In genomic region chr15:102279092-102279782, GRCm38 (mm10) we compare ENCODE assay signal across 8 mouse cellular contexts. TPM values are rescaled to one million over a fixed set of nuclear protein-coding genes. Genes with fewer than 3 reads are reported as not detected.
DNase-seq lines count a peak whose midpoint lies in the region; ATAC-seq lines count a peak whose summit lies in the region.

Mfsd5 (plus strand) TSS chr15:102279454.

- peak within 1 kb of the TSS; percentile 84 for H3K9ac ChIP-seq in embryonic facial prominence, embryonic 11.5 days (replicated peaks; ENCODE audit: low read length)
- H3K9ac ChIP-seq in midbrain, embryonic 12.5 days (replicated peaks), result peak within 1 kb of the TSS; percentile 74

- no peaks in the 10 kb centered on the region for H3K9me3 ChIP-seq in embryonic facial prominence, embryonic 11.5 days (replicated peaks; ENCODE audit: control insufficient read depth, low read length)
- no peaks in the 10 kb centered on the region for H3K9me3 ChIP-seq in limb, embryonic 10.5 days (replicated peaks)
- no peaks in the 10 kb centered on the region for H3K9me3 ChIP-seq in midbrain, embryonic 12.5 days

- WGBS in embryonic facial prominence, embryonic 11.5 days, result under 1% methylated on average over 65 of the region's 65 CpGs
- under 1% methylated on average over 65 of the region's 65 CpGs for WGBS in limb, embryonic 10.5 days
- WGBS in midbrain, embryonic 12.5 days, result under 1% methylated on average over 64 of the region's 65 CpGs

- no peaks in the 10 kb centered on the region for H3K27me3 ChIP-seq in embryonic facial prominence, embryonic 11.5 days (ENCODE audit: control insufficient read depth, insufficient read depth, low read length)
- H3K27me3 ChIP-seq in limb, embryonic 10.5 days (ENCODE audit: low read depth, poor library complexity, severe bottlenecking), result no peaks in the 10 kb centered on the region
- no peaks in the 10 kb centered on the region for H3K27me3 ChIP-seq in midbrain, embryonic 12.5 days

- peaks cover 6% of the 10 kb centered on the region for H3K4me1 ChIP-seq in embryonic facial prominence, embryonic 11.5 days (ENCODE audit: control insufficient read depth, insufficient read depth, low read length)
- peaks cover 26% of the 10 kb centered on the region for H3K4me1 ChIP-seq in limb, embryonic 10.5 days
- H3K4me1 ChIP-seq in midbrain, embryonic 12.5 days, result peaks cover 16% of the 10 kb centered on the region

- peak within 1 kb of the TSS; percentile 90 for H3K4me3 ChIP-seq in embryonic facial prominence, embryonic 11.5 days (ENCODE audit: low read depth, low read length)
- H3K4me3 ChIP-seq in limb, embryonic 10.5 days, result peak within 1 kb of the TSS; percentile 74
- peak within 1 kb of the TSS; percentile 79 for H3K4me3 ChIP-seq in midbrain, embryonic 12.5 days

- peak; percentile 94 for DNase-seq in 3134 (ENCODE audit: extremely low read depth, insufficient read length, low spot score)
- DNase-seq in adrenal gland, postnatal 25 days, result peak; percentile 90
- peak; percentile 95 for DNase-seq in embryonic facial prominence, embryonic 11.5 days (ENCODE audit: low spot score)
- DNase-seq in kidney, adult 11 months, result peak; percentile 78
- DNase-seq in limb, embryonic 10.5 days (ENCODE audit: low spot score), result peak; percentile 95
- peak; percentile 89 for DNase-seq in skeletal muscle tissue, adult 2 months (ENCODE audit: low read depth, low spot score)

- peak; percentile 95 for ATAC-seq in embryonic facial prominence, embryonic 11.5 days (replicated peaks; ENCODE audit: insufficient number of reproducible peaks, low FRiP score, low TSS enrichment, low read depth)
- ATAC-seq in granulocyte monocyte progenitor cell, adult 5-6 weeks (replicated peaks; ENCODE audit: poor library complexity, severe bottlenecking), result peak; percentile 87
- ATAC-seq in midbrain, embryonic 12.5 days (ENCODE audit: low FRiP score, low read depth), result peak; percentile 98

- H3K4me2 ChIP-seq in embryonic facial prominence, embryonic 11.5 days (ENCODE audit: low read depth, low read length), result peak within 1 kb of the TSS; percentile 43
- H3K4me2 ChIP-seq in midbrain, embryonic 12.5 days (replicated peaks), result peak within 1 kb of the TSS; percentile 95

- peak within 1 kb of the TSS; percentile 76 for H3K27ac ChIP-seq in embryonic facial prominence, embryonic 11.5 days (replicated peaks; ENCODE audit: low read depth, low read length)
- H3K27ac ChIP-seq in limb, embryonic 10.5 days, result peak within 1 kb of the TSS; percentile 89
- H3K27ac ChIP-seq in midbrain, embryonic 12.5 days (replicated peaks), result peak within 1 kb of the TSS; percentile 83

- no peaks in the 10 kb centered on the region; the same call in none of the 2 replicates for H3K36me3 ChIP-seq in embryonic facial prominence, embryonic 11.5 days (replicated peaks; ENCODE audit: control insufficient read depth, insufficient read depth, low read depth, low read length)
- H3K36me3 ChIP-seq in limb, embryonic 10.5 days, result peaks cover 27% of the 10 kb centered on the region
- peaks cover 26% of the 10 kb centered on the region for H3K36me3 ChIP-seq in midbrain, embryonic 12.5 days

RNA-seq across cellular contexts. Expression of gene Mfsd5, which starts in this region (rescaled TPM):
- total RNA-seq in adrenal gland, postnatal 25 days (2021), result 36.3 and 36.7 TPM in 2 replicates
- 51.6 and 57.2 TPM in 2 replicates for polyA plus RNA-seq in embryonic facial prominence, embryonic 11.5 days (2014; fragmentation: Nextera tagmentation; extraction: Ambion mirVana)
- total RNA-seq in granulocyte monocyte progenitor cell, adult 5-6 weeks (2014; fragmentation: Nextera tagmentation), result 20.0 and 39.8 TPM in 2 replicates
- 16.1 and 29.4 TPM in 2 replicates for total RNA-seq in granulocyte monocyte progenitor cell, adult 5-6 weeks (2017)
- 69.5 and 76.5 TPM in 2 replicates for polyA plus RNA-seq in limb, embryonic 10.5 days (2016; fragmentation: Nextera tagmentation; extraction: Ambion mirVana)
- 51.9 and 57.7 TPM in 2 replicates for polyA plus RNA-seq in midbrain, embryonic 12.5 days (2016; fragmentation: Nextera tagmentation; extraction: Ambion mirVana)

Comparison
In these comparisons a context has a peak if more than half of its experiments do, and no peak if none do; other contexts are left out.
1. Peak in every context shown above with its lines: DNase-seq, ATAC-seq, H3K4me3 ChIP-seq and H3K27ac ChIP-seq.